Mouse (Mus musculus): ENCODE measurements around the gene Supt3. TPM values are rescaled to one million over a fixed set of nuclear protein-coding genes. Genes with fewer than 3 reads are reported as not detected.

Supt3 gene
- total and polyA plus RNA-seq, 3 experiments: 4.7 to 16.0 (median 13.2) TPM

- Histone ChIP-seq H3K4me1 (ENCODE audit: control insufficient read depth, insufficient read depth, low read length) (no peaks in the 10 kb centered on the region), H3K79me2 (replicated peaks; ENCODE audit: control insufficient read depth, insufficient read depth, low read length) (no peaks in the 10 kb centered on the region), H3K27ac (no peak overlapping the region), H3K4me3 (no peak overlapping the region), H3K9ac (ENCODE audit: low read depth, low read length) (no peak overlapping the region), H3K27me3 (ENCODE audit: control insufficient read depth, insufficient read depth, low read length) (no peaks in the 10 kb centered on the region), H3K36me3 (ENCODE audit: control insufficient read depth, insufficient read depth, low read length) (no peaks in the 10 kb centered on the region)
- WGBS: 88% methylated on average over 5 of the region's 5 CpGs
- no peak for TF ChIP-seq CTCF (IDR thresholded peaks at IDR 0.05)
- no peak for TF ChIP-seq POLR2A (IDR thresholded peaks at IDR 0.05; ENCODE audit: insufficient read depth, low read depth, low read length)
- TF ChIP-seq EP300 (IDR thresholded peaks at IDR 0.05; ENCODE audit: insufficient read depth, low read depth, low read length): no peak
- no peak for DNase-seq
- intact Hi-C loops (cut with DNase I): no loop called here
Measured at GRCm38 (mm10) chr17:45063776-45064175, 286.8 kb downstream of the Supt3 start.

- Histone ChIP-seq H3K27ac (no peak overlapping the region), H3K9ac (ENCODE audit: low read depth, low read length) (no peak overlapping the region), H3K4me3 (no peak overlapping the region), H3K79me2 (replicated peaks; ENCODE audit: control insufficient read depth, insufficient read depth, low read length) (no peaks in the 10 kb centered on the region), H3K36me3 (ENCODE audit: control insufficient read depth, insufficient read depth, low read length) (no peaks in the 10 kb centered on the region), H3K27me3 (ENCODE audit: control insufficient read depth, insufficient read depth, low read length) (no peaks in the 10 kb centered on the region), H3K4me1 (ENCODE audit: control insufficient read depth, insufficient read depth, low read length) (no peaks in the 10 kb centered on the region)
- WGBS: 68% methylated on average over 2 of the region's 2 CpGs
- no peak for DNase-seq
- intact Hi-C loops (cut with DNase I): no loop called here
- TF ChIP-seq CTCF (IDR thresholded peaks at IDR 0.05) (no peak), EP300 (IDR thresholded peaks at IDR 0.05; ENCODE audit: insufficient read depth, low read depth, low read length) (no peak), POLR2A (IDR thresholded peaks at IDR 0.05; ENCODE audit: insufficient read depth, low read depth, low read length) (no peak)
Measured at GRCm38 (mm10) chr17:45065465-45065864, 288.5 kb downstream of the Supt3 start.

- no peak overlapping the region for H3K4me3 ChIP-seq
- H3K9ac ChIP-seq (ENCODE audit: low read depth, low read length): no peak overlapping the region
- TF ChIP-seq POLR2A (IDR thresholded peaks at IDR 0.05; ENCODE audit: insufficient read depth, low read depth, low read length) (no peak), EP300 (IDR thresholded peaks at IDR 0.05; ENCODE audit: insufficient read depth, low read depth, low read length) (no peak), CTCF (IDR thresholded peaks at IDR 0.05) (no peak)
- H3K27ac ChIP-seq: no peak overlapping the region
- no peaks in the 10 kb centered on the region for H3K27me3 ChIP-seq (ENCODE audit: control insufficient read depth, insufficient read depth, low read length)
- H3K79me2 ChIP-seq (replicated peaks; ENCODE audit: control insufficient read depth, insufficient read depth, low read length): no peaks in the 10 kb centered on the region
- H3K4me1 ChIP-seq (ENCODE audit: control insufficient read depth, insufficient read depth, low read length): no peaks in the 10 kb centered on the region
- 88% methylated on average over 3 of the region's 3 CpGs for WGBS
- no peak for DNase-seq
- intact Hi-C loops (cut with DNase I): no loop called here
- no peaks in the 10 kb centered on the region for H3K36me3 ChIP-seq (ENCODE audit: control insufficient read depth, insufficient read depth, low read length)
Measured at GRCm38 (mm10) chr17:45067441-45067840, 290.5 kb downstream of the Supt3 start.

- H3K27me3 ChIP-seq (ENCODE audit: control insufficient read depth, insufficient read depth, low read length): no peaks in the 10 kb centered on the region
- no peak for TF ChIP-seq EP300 (IDR thresholded peaks at IDR 0.05; ENCODE audit: insufficient read depth, low read depth, low read length)
- TF ChIP-seq CTCF (IDR thresholded peaks at IDR 0.05): no peak
- no peak for TF ChIP-seq POLR2A (IDR thresholded peaks at IDR 0.05; ENCODE audit: insufficient read depth, low read depth, low read length)
- no peak overlapping the region for H3K9ac ChIP-seq (ENCODE audit: low read depth, low read length)
- DNase-seq: no peak
- no peaks in the 10 kb centered on the region for H3K4me1 ChIP-seq (ENCODE audit: control insufficient read depth, insufficient read depth, low read length)
- 85% methylated on average over 7 of the region's 7 CpGs for WGBS
- intact Hi-C loops (cut with DNase I): no loop called here
- no peak overlapping the region for H3K4me3 ChIP-seq
- H3K79me2 ChIP-seq (replicated peaks; ENCODE audit: control insufficient read depth, insufficient read depth, low read length): no peaks in the 10 kb centered on the region
- no peaks in the 10 kb centered on the region for H3K36me3 ChIP-seq (ENCODE audit: control insufficient read depth, insufficient read depth, low read length)
- H3K27ac ChIP-seq: no peak overlapping the region
Measured at GRCm38 (mm10) chr17:45068321-45068720, 291.4 kb downstream of the Supt3 start.

- 83% methylated on average over 7 of the region's 7 CpGs for WGBS
- Histone ChIP-seq H3K27me3 (ENCODE audit: control insufficient read depth, insufficient read depth, low read length) (no peaks in the 10 kb centered on the region), H3K79me2 (replicated peaks; ENCODE audit: control insufficient read depth, insufficient read depth, low read length) (no peaks in the 10 kb centered on the region), H3K27ac (no peak overlapping the region), H3K9ac (ENCODE audit: low read depth, low read length) (no peak overlapping the region), H3K4me1 (ENCODE audit: control insufficient read depth, insufficient read depth, low read length) (no peaks in the 10 kb centered on the region), H3K36me3 (ENCODE audit: control insufficient read depth, insufficient read depth, low read length) (no peaks in the 10 kb centered on the region), H3K4me3 (no peak overlapping the region)
- DNase-seq: no peak
- TF ChIP-seq EP300 (IDR thresholded peaks at IDR 0.05; ENCODE audit: insufficient read depth, low read depth, low read length) (no peak), POLR2A (IDR thresholded peaks at IDR 0.05; ENCODE audit: insufficient read depth, low read depth, low read length) (no peak), CTCF (IDR thresholded peaks at IDR 0.05) (no peak)
- intact Hi-C loops (cut with DNase I): no loop called here
Measured at GRCm38 (mm10) chr17:45072495-45073347, 295.8 kb downstream of the Supt3 start.

GRCm38 (mm10) chr17:45073348-45073634 lies 296.3 kb downstream of the Supt3 start:
- no peaks in the 10 kb centered on the region for H3K36me3 ChIP-seq (ENCODE audit: control insufficient read depth, insufficient read depth, low read length)
- H3K9ac ChIP-seq (ENCODE audit: low read depth, low read length): no peak overlapping the region
- TF ChIP-seq POLR2A (IDR thresholded peaks at IDR 0.05; ENCODE audit: insufficient read depth, low read depth, low read length): no peak
- TF ChIP-seq CTCF (IDR thresholded peaks at IDR 0.05): no peak
- TF ChIP-seq EP300 (IDR thresholded peaks at IDR 0.05; ENCODE audit: insufficient read depth, low read depth, low read length): no peak
- DNase-seq: no peak
- no peaks in the 10 kb centered on the region for H3K79me2 ChIP-seq (replicated peaks; ENCODE audit: control insufficient read depth, insufficient read depth, low read length)
- H3K27ac ChIP-seq: no peak overlapping the region
- WGBS: 97% methylated on average over 8 of the region's 8 CpGs
- H3K4me1 ChIP-seq (ENCODE audit: control insufficient read depth, insufficient read depth, low read length): no peaks in the 10 kb centered on the region
- H3K4me3 ChIP-seq: no peak overlapping the region
- no peaks in the 10 kb centered on the region for H3K27me3 ChIP-seq (ENCODE audit: control insufficient read depth, insufficient read depth, low read length)
- intact Hi-C loops (cut with DNase I): no loop called here
